Mouse (Mus musculus) lung, postnatal 0 days (tissue): ENCODE results near the gene Shisa9. TPM values are rescaled to one million over a fixed set of nuclear protein-coding genes. Genes with fewer than 3 reads are reported as not detected.
"Not testable (repeated sequence)": the region's sequence is repeated elsewhere in the genome, so short reads cannot be mapped to it uniquely, and the experiment has no call there.

Source experiments
- ATAC-seq: fragments of 200-750 bp; cut with Nextera tagmentation; 2 replicates; pipeline ENCODE4 v1.8.0; 2017; ENCODE audit warnings: moderate library complexity
- DNase-seq: peaks from one replicate; pipeline ENCODE4 v3.0.0-alpha.2; 2016; ENCODE audit warnings: low spot score
- H3K27ac ChIP-seq: fragments of 300-500 bp; sonication (generic); 2 replicates; pipeline ENCODE4 v1.5.1; 2014; ENCODE audit warnings: antibody characterized with exemption, mild to moderate bottlenecking, low read length, mixed read lengths
- H3K27me3 ChIP-seq: fragments of 300-500 bp; sonication (generic); replicated peaks from 2 replicates; pipeline ENCODE4 v1.6.1; 2014; ENCODE audit warnings: low read length, mixed read lengths; ENCODE audit not compliant: insufficient read depth
- H3K36me3 ChIP-seq: fragments of 300-500 bp; sonication (generic); 2 replicates; pipeline ENCODE4 v1.6.1; 2014; ENCODE audit warnings: low read length, mixed read lengths; ENCODE audit not compliant: insufficient read depth
- H3K4me1 ChIP-seq: fragments of 300-500 bp; sonication (generic); 2 replicates; pipeline ENCODE4 v1.6.1; 2014; ENCODE audit warnings: antibody characterized with exemption, low read depth, low read length, mixed read lengths; ENCODE audit not compliant: insufficient read depth
- H3K4me2 ChIP-seq: fragments of 300-500 bp; sonication (generic); replicated peaks from 2 replicates; pipeline ENCODE4 v1.6.1; 2014; ENCODE audit warnings: low read depth, mild to moderate bottlenecking, low read length, moderate library complexity, mixed read lengths
- H3K4me3 ChIP-seq: fragments of 300-500 bp; sonication (generic); 2 replicates; pipeline ENCODE4 v1.5.1; 2014; ENCODE audit warnings: low read depth, low read length
- H3K9ac ChIP-seq: fragments of 300-500 bp; sonication (generic); replicated peaks from 2 replicates; pipeline ENCODE4 v1.6.1; 2014; ENCODE audit warnings: low read depth, mild to moderate bottlenecking
- H3K9me3 ChIP-seq: fragments of 300-500 bp; sonication (generic); 2 replicates; pipeline ENCODE4 v1.6.1; 2016; ENCODE audit warnings: low read length, mixed read lengths
- CTCF ChIP-seq: IDR thresholded peaks from 2 replicates; pipeline ENCODE4 v1.5.1; 2016; ENCODE audit warnings: antibody characterized with exemption, mild to moderate bottlenecking
- EP300 ChIP-seq: IDR thresholded peaks from 2 replicates; pipeline ENCODE4 v1.6.1; 2016; ENCODE audit warnings: antibody characterized with exemption, mild to moderate bottlenecking, control low read depth
- WGBS: fragments of 180-500 bp; shearing (Covaris S2); extraction: QIAGEN DNeasy Blood & Tissue Kit; methylation state at CpG from one replicate; pipeline ENCODE4 v1.1.7; 2014; 5-methylcytosine and 5-hydroxymethylcytosine counted together
- polyA plus RNA-seq: library from polyadenylated mRNA; unstranded; fragments of >200 nt; fragmentation: Nextera tagmentation; extraction: Ambion mirVana; gene quantifications from 2 replicates; pipeline ENCODE4 v1.2.1, GENCODE M21; 2015

Gene Shisa9
- polyA plus RNA-seq: 1.3 and 1.5 TPM in 2 replicates

DNA sequence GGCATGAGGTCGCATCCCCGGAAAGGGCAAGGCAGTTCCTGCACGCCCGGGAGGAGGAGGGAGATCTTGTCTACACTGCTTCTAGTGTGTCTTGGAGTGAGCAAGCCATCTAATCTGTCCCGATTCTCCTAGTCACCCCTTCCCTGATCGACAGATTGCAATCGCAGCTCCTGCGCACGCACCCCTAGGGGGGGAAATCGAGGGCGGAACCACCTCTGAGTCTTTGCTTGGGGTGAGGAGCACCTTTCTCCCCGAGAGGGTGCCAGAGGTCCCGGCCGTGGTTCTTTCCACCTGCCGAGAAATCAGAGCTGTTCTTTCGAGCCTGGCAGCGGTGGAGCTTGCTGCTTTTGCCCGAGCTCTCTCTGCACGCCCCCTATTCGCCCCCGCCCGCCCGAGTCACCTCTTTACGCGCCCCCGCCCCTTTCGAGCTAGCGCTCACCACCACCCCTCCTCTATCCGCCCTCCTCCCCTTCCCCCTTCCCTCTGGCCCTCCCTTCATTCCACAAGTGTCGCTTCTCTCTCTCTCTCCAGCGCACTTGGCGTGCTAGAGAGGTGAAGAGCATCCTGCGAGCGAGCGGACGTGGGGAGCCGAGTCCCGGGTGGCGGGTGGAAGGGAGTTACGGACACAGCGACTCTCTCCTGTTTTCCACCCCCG is at the start of gene Shisa9:
Gene Shisa9 (plus strand): TSS at position 498 of the 655 bp plus-strand sequence.
- H3K27me3 ChIP-seq: peaks cover 44% of the 10 kb centered on the region
- ATAC-seq (peak; percentile 43), DNase-seq (peak; percentile 23)
- no peaks in the 10 kb centered on the region for H3K36me3 ChIP-seq
- no peak within 1 kb of the TSS for H3K9ac ChIP-seq
- H3K4me2 ChIP-seq: peak within 1 kb of the TSS; percentile 85
- under 1% methylated on average over 39 of the region's 42 CpGs for WGBS
- no peaks in the 10 kb centered on the region for H3K9me3 ChIP-seq
- 0 out of 2 replicates have a peak, but pooled peaks cover 3% of the 10 kb centered on the region for H3K4me1 ChIP-seq
- TF ChIP-seq EP300 (no peak), CTCF (no peak)
- peak within 1 kb of the TSS; percentile 46 for H3K4me3 ChIP-seq
- no peak within 1 kb of the TSS for H3K27ac ChIP-seq

DNA sequence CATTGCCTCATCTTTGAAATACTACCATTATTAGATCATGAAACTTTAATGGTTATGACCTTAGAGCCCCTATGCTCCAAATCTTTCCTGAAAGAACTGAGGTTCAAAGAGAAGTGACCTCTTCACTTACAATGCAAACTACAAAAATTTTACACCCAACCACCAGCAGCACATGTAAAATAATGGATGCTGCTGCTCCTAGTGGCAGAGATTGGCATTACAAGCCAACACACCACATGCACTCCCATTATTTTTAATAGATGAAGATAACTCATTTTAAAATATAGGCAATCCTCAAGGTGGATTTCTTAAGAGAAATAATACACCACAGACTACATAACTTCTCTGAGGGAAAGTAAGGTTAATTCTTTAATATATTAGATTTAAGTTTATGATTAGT is 43.4 kb upstream of the Shisa9 start:
- H3K9me3 ChIP-seq: no peaks in the 10 kb centered on the region

DNA sequence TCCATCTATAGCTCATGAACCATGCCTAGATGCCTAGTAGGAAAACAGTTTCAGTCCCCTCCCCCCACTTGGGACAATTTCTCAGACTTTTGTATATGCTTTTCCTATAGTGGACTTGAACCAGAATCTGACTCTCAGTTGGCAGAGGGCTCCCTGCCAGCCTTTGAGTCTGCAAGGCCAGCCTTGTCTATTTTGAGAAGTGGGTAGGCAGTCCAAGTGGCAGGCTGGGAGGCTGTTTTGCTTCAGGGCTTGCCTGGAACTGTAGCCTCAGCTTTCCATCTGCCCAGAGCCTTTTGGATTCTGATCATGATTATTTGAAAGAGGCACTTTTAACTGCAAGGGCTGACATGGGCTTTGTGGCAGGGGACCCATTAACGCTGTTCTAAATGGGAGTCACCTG is 23.2 kb upstream of the Shisa9 start:
- TF ChIP-seq EP300 (no peak), CTCF (no peak)
- H3K4me3 ChIP-seq: no peak overlapping the region

More for the DNA sequence above, 43.4 kb upstream of the Shisa9 start:
- Histone ChIP-seq H3K4me2 (no peak overlapping the region), H3K9ac (no peak overlapping the region), H3K27me3 (no peaks in the 10 kb centered on the region), H3K27ac (no peak overlapping the region), H3K36me3 (no peaks in the 10 kb centered on the region), H3K4me1 (no peaks in the 10 kb centered on the region), H3K4me3 (no peak overlapping the region)
- ATAC-seq: no peak
- TF ChIP-seq CTCF (peak; percentile 88), EP300 (no peak)
- DNase-seq: peak; percentile 53

DNA sequence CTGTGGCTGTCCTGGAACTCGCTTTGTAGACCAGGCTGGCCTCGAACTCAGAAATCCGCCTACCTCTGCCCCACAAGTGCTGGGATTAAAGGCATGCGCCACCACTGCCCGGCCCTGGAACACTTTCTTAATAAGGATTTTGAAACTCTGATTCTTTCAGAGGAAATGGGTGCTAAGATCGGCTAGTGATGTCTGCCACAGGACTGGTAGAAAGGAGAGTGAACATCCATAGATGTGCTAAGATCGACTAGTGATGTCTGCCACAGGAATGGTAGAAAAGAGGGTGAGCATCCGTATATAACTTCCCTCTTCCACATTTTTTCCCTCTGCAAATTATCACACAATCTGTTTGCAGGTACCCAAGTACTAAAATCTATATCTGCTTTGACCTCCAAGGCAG is 17.9 kb upstream of the Shisa9 start:
- no peak for DNase-seq
- Histone ChIP-seq H3K9ac (no peak overlapping the region), H3K4me1 (no peaks in the 10 kb centered on the region), H3K36me3 (no peaks in the 10 kb centered on the region), H3K4me2 (no peak overlapping the region), H3K27me3 (no peaks in the 10 kb centered on the region), H3K4me3 (no peak overlapping the region), H3K27ac (no peak overlapping the region), H3K9me3 (no peaks in the 10 kb centered on the region)
- WGBS: 85% methylated on average over 8 of the region's 8 CpGs
- no peak for TF ChIP-seq CTCF
- no peak for TF ChIP-seq EP300
- ATAC-seq: no peak

More for the DNA sequence above, 23.2 kb upstream of the Shisa9 start:
- Histone ChIP-seq H3K9ac (no peak overlapping the region), H3K27ac (no peak overlapping the region), H3K4me2 (no peak overlapping the region), H3K27me3 (no peaks in the 10 kb centered on the region), H3K4me1 (no peaks in the 10 kb centered on the region), H3K9me3 (no peaks in the 10 kb centered on the region), H3K36me3 (no peaks in the 10 kb centered on the region)
- ATAC-seq: no peak
- no peak for DNase-seq
- WGBS: 86% methylated on average over 1 of the region's 1 CpGs

DNA sequence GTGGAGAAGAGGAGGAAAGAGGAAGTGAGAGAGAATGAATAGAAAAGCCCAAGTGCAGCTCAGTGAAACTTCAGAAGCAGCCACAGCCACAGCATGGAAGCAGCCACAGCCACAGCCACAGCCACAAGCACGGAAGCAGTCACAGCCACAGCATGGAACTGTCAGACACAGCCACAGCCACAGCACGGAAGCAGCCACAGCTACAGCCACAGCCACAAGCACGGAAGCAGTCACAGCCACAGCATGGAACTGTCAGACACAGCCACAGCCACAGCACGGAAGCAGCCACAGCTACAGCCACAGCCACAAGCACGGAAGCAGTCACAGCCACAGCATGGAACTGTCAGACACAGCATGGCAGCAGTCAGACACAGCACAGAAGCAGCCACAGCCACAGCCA is 17.1 kb upstream of the Shisa9 start:
- not testable (repeated sequence) for H3K27me3 ChIP-seq, H3K27ac ChIP-seq, H3K4me3 ChIP-seq, H3K9ac ChIP-seq, H3K4me1 ChIP-seq, H3K36me3 ChIP-seq, ATAC-seq, DNase-seq, H3K9me3 ChIP-seq, H3K4me2 ChIP-seq
- 95% methylated on average over 2 of the region's 5 CpGs for WGBS

DNA sequence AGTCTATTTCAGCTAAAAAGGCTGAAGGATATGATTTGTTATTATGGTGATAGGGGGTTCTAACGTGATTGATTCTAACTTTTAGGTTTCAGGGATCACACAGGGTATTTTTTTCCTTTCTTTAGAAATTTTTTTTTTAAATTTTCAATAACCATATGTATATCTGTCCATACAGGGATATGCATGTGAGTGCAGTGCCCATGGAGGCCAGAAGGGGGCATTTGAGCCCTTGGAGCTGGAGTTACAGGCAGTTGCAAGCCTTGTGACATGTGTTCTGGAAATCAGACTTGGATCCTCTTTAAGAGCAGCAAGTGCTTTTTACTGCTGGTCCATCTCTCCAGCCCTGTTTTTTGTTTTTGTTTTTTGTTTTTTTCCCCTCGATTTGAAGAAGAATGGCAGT is 16.3 kb upstream of the Shisa9 start:
- Histone ChIP-seq H3K4me3 (no peak overlapping the region), H3K9ac (no peak overlapping the region), H3K9me3 (no peaks in the 10 kb centered on the region), H3K27ac (no peak overlapping the region), H3K4me2 (no peak overlapping the region), H3K4me1 (no peaks in the 10 kb centered on the region), H3K36me3 (no peaks in the 10 kb centered on the region), H3K27me3 (no peaks in the 10 kb centered on the region)
- no peak for ATAC-seq
- WGBS: 56% methylated on average over 2 of the region's 2 CpGs
- no peak for DNase-seq
- TF ChIP-seq EP300 (no peak), CTCF (0 out of 2 replicates have a peak, but pooled peaks have one; percentile 18)

DNA sequence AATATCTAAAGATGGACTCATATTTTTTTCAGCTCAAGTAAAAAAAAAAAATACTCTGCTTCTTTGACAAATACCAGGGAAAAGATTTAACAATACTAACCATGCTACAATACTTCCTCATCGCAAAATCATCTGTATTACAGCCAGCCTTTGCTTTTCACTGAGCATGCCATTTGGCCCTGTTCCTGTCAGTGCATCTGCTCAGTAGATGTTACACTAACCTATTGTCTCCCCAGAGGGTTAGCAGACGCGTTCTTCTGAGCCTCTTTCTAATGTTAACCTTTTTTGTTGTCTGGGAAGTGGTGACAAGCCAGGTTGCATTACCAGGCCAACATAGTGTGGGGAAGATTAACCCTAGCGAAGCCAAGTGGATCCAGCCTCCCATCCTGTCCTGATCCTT is 10.2 kb upstream of the Shisa9 start:
- H3K4me2 ChIP-seq: no peak overlapping the region
- TF ChIP-seq CTCF: no peak
- TF ChIP-seq EP300: no peak
- H3K27ac ChIP-seq: no peak overlapping the region
- no peak overlapping the region for H3K4me3 ChIP-seq
- H3K9me3 ChIP-seq: no peaks in the 10 kb centered on the region
- no peaks in the 10 kb centered on the region for H3K4me1 ChIP-seq
- ATAC-seq: no peak
- H3K9ac ChIP-seq: no peak overlapping the region
- no peak for DNase-seq
- WGBS: 52% methylated on average over 4 of the region's 4 CpGs
- no peaks in the 10 kb centered on the region for H3K36me3 ChIP-seq
- no peaks in the 10 kb centered on the region for H3K27me3 ChIP-seq
